Mouse (Mus musculus) forebrain, embryonic 14.5 days (tissue): ENCODE results near the gene Kcnd3. TPM values are rescaled to one million over a fixed set of nuclear protein-coding genes. Genes with fewer than 3 reads are reported as not detected.

ENCODE experiments used
- ATAC-seq: fragments of 200-750 bp; cut with Nextera tagmentation; 2 replicates; pipeline ENCODE4 v1.8.0; 2017; ENCODE audit warnings: mild to moderate bottlenecking, moderate library complexity
- DNase-seq: peaks from one replicate; pipeline ENCODE4 v3.0.0-alpha.2; 2015; ENCODE audit warnings: low spot score
- H3K27ac ChIP-seq: fragments of 300-500 bp; sonication (generic); 2 replicates; pipeline ENCODE4 v1.5.1; 2014; ENCODE audit warnings: low read depth, mild to moderate bottlenecking, control low read depth, low read length, moderate library complexity
- H3K27me3 ChIP-seq: fragments of 300-500 bp; sonication (generic); replicated peaks from 2 replicates; pipeline ENCODE4 v1.6.1; 2014; ENCODE audit warnings: low read length, control low read depth, mixed read lengths; ENCODE audit not compliant: control insufficient read depth, insufficient read depth
- H3K36me3 ChIP-seq: fragments of 300-500 bp; sonication (generic); 2 replicates; pipeline ENCODE4 v1.6.1; 2014; ENCODE audit warnings: low read length, control low read depth; ENCODE audit not compliant: control insufficient read depth, insufficient read depth
- H3K4me1 ChIP-seq: fragments of 300-500 bp; sonication (generic); 2 replicates; pipeline ENCODE4 v1.6.1; 2014; ENCODE audit warnings: antibody characterized with exemption, low read length, control low read depth; ENCODE audit not compliant: control insufficient read depth, insufficient read depth
- H3K4me2 ChIP-seq: fragments of 300-500 bp; sonication (generic); 2 replicates; pipeline ENCODE4 v1.6.1; 2014; ENCODE audit warnings: mild to moderate bottlenecking, control low read depth, low read length
- H3K4me3 ChIP-seq: fragments of 300-500 bp; sonication (generic); 2 replicates; pipeline ENCODE4 v1.5.1; 2014; ENCODE audit warnings: low read depth, low read length, control low read depth
- H3K9ac ChIP-seq: fragments of 300-500 bp; sonication (generic); 2 replicates; pipeline ENCODE4 v1.6.1; 2014; ENCODE audit warnings: mild to moderate bottlenecking, low read length, control low read depth, moderate library complexity
- H3K9me3 ChIP-seq: fragments of 300-500 bp; sonication (generic); replicated peaks from 2 replicates; pipeline ENCODE4 v1.6.1; 2016; ENCODE audit warnings: low read length, control low read depth, mixed read lengths; ENCODE audit not compliant: control insufficient read depth
- WGBS: fragments of 180-500 bp; shearing (Covaris S2); extraction: QIAGEN DNeasy Blood & Tissue Kit; methylation state at CpG from one replicate; pipeline ENCODE4 v1.1.7; 2014; 5-methylcytosine and 5-hydroxymethylcytosine counted together
- polyA plus RNA-seq: library from polyadenylated mRNA; unstranded; fragments of >200 nt; fragmentation: Nextera tagmentation; extraction: Ambion mirVana; gene quantifications from 2 replicates; pipeline ENCODE4 v1.2.1, GENCODE M21; 2014

The Kcnd3 gene
- polyA plus RNA-seq, 1 experiment from 2014 or later, result 6.3 TPM

- no peak overlapping the region for H3K4me3 ChIP-seq
Measured at GRCm38 (mm10) chr3:105591766-105592165, 139.6 kb downstream of the Kcnd3 start.

GRCm38 (mm10) chr3:105592246-105592645, 140.1 kb downstream of the Kcnd3 start:
- Histone ChIP-seq H3K27ac (no peak overlapping the region; the same call in 1 of the 2 replicates), H3K4me1 (peaks cover 14% of the 10 kb centered on the region), H3K9me3 (no peaks in the 10 kb centered on the region), H3K4me3 (no peak overlapping the region), H3K36me3 (no peaks in the 10 kb centered on the region), H3K4me2 (no peak overlapping the region), H3K27me3 (no peaks in the 10 kb centered on the region), H3K9ac (no peak overlapping the region)
- DNase-seq, result peak; percentile 29
- ATAC-seq, result no peak
- WGBS, result 64% methylated on average over 2 of the region's 2 CpGs

More at GRCm38 (mm10) chr3:105591766-105592165, 139.6 kb downstream of the Kcnd3 start:
- Histone ChIP-seq H3K4me1 (peaks cover 14% of the 10 kb centered on the region), H3K27ac (no peak overlapping the region; the same call in 1 of the 2 replicates), H3K27me3 (no peaks in the 10 kb centered on the region), H3K36me3 (no peaks in the 10 kb centered on the region), H3K4me2 (no peak overlapping the region), H3K9ac (no peak overlapping the region), H3K9me3 (no peaks in the 10 kb centered on the region)
- no peak for DNase-seq
- 93% methylated on average over 1 of the region's 1 CpGs for WGBS
- ATAC-seq, result no peak

DNA sequence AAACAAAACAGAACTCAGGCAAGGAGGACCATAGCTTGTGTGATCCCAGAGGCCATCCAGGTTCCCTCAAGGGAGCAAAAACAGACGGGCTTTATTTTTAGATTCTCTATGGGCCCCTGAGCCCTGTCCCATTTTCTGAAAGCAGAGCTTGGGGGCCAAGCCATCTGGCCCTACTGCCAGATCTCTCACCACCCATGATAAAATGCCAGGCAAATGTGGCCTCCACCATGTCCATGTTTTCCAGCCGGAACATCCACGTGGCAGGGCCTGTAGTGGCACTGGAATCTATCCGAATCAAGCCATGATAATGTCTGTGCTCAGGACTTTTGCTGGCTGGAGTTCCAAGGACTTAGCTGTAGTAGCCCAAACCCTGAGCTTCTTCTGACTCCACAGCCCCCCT, 148.4 kb downstream of the Kcnd3 start:
- H3K9me3 ChIP-seq, result no peaks in the 10 kb centered on the region
- no peak overlapping the region for H3K4me3 ChIP-seq
- ATAC-seq, result no peak
- no peak for DNase-seq
- H3K4me2 ChIP-seq, result no peak overlapping the region
- no peaks in the 10 kb centered on the region for H3K27me3 ChIP-seq
- no peak overlapping the region for H3K9ac ChIP-seq
- WGBS, result 89% methylated on average over 4 of the region's 4 CpGs
- H3K4me1 ChIP-seq, result no peaks in the 10 kb centered on the region
- no peaks in the 10 kb centered on the region for H3K36me3 ChIP-seq
- no peak overlapping the region for H3K27ac ChIP-seq

DNA sequence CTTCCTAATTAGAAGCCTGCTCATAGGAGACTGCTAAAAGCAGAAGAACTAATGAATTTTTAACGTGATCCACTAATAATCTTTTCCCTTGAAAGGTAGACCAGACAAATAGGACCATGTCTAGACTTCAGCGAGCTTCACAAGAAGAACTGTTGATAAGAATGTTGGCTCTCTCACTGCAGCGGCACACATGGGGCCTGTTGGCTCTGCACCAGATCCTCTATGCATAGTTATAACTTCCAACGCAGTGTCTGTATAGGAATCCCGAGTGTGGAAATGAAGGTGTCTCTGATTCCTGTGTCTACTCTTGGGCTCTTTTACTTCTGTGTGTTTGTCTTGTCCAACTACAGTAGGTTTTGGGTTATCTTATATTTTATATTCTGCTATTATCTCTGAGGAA, 150.8 kb downstream of the Kcnd3 start:
- ATAC-seq, result no peak
- 68% methylated on average over 5 of the region's 5 CpGs for WGBS

DNA sequence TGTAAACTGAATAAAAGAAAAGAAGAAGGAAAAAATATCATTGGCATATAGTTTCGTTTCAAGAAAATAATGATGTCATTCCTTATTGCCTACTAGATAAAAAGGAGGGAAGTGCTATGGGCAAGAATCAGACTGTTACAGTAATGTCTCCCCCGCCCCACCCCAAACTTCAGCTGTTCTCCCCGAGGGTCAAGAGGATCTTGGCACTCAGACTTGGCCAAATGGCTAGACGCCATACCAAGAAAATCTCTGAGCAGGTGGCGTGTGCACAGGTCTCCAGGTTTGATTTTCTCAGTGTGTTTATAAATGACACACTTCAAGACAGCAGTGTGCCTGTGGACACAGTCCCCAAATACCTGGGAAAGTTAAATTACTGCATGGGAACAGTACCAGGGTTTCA, 153.6 kb downstream of the Kcnd3 start:
- H3K4me3 ChIP-seq, result no peak overlapping the region
- no peak overlapping the region for H3K9ac ChIP-seq
- ATAC-seq (no peak), DNase-seq (no peak)
- no peak overlapping the region for H3K27ac ChIP-seq
- no peaks in the 10 kb centered on the region for H3K4me1 ChIP-seq
- H3K4me2 ChIP-seq, result no peak overlapping the region
- H3K27me3 ChIP-seq, result no peaks in the 10 kb centered on the region
- H3K36me3 ChIP-seq, result no peaks in the 10 kb centered on the region
- no peaks in the 10 kb centered on the region for H3K9me3 ChIP-seq
- 83% methylated on average over 5 of the region's 5 CpGs for WGBS

More for the DNA sequence above, 150.8 kb downstream of the Kcnd3 start:
- Histone ChIP-seq H3K27ac (no peak overlapping the region), H3K9ac (no peak overlapping the region), H3K27me3 (no peaks in the 10 kb centered on the region), H3K4me3 (no peak overlapping the region), H3K4me1 (no peaks in the 10 kb centered on the region), H3K9me3 (no peaks in the 10 kb centered on the region), H3K4me2 (no peak overlapping the region), H3K36me3 (no peaks in the 10 kb centered on the region)
- DNase-seq, result no peak

DNA sequence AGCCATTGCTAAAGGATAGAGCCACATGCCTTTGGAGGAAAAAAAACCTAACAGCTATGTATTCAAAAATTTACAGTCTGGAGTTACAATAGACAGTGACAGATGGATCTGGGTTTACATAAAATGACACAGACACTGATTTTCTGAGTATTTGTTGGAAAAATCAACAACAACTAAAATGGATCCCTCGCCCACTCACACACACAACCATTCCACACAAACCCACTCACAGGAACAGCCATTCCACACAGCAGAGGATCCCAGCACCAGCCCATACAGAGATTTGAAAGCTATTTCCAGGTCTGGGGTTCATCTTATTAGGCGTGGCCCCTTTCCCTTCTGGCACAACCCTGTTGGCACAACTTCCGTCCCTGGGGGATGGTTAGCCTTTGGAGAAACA, 156.7 kb downstream of the Kcnd3 start:
- no peak for ATAC-seq
- no peak for DNase-seq
- WGBS, result 91% methylated on average over 3 of the region's 3 CpGs

GRCm38 (mm10) chr3:105611531-105612422, 159.6 kb downstream of the Kcnd3 start:
- no peak overlapping the region for H3K4me2 ChIP-seq
- no peaks in the 10 kb centered on the region for H3K27me3 ChIP-seq
- ATAC-seq, result peak; percentile 42; the same call in 1 of the 2 replicates
- no peak overlapping the region for H3K4me3 ChIP-seq
- peak; percentile 23 for DNase-seq
- H3K36me3 ChIP-seq, result no peaks in the 10 kb centered on the region
- H3K4me1 ChIP-seq, result no peaks in the 10 kb centered on the region
- H3K9ac ChIP-seq, result no peak overlapping the region
- no peak overlapping the region for H3K27ac ChIP-seq
- H3K9me3 ChIP-seq, result no peaks in the 10 kb centered on the region
- WGBS, result 75% methylated on average over 7 of the region's 7 CpGs

More for the DNA sequence above, 156.7 kb downstream of the Kcnd3 start:
- H3K4me3 ChIP-seq, result no peak overlapping the region
- H3K27ac ChIP-seq, result no peak overlapping the region
- H3K4me2 ChIP-seq, result no peak overlapping the region
- H3K9me3 ChIP-seq, result no peaks in the 10 kb centered on the region
- H3K9ac ChIP-seq, result no peak overlapping the region
- H3K27me3 ChIP-seq, result no peaks in the 10 kb centered on the region
- H3K4me1 ChIP-seq, result no peaks in the 10 kb centered on the region
- H3K36me3 ChIP-seq, result no peaks in the 10 kb centered on the region

- Histone ChIP-seq H3K4me1 (no peaks in the 10 kb centered on the region), H3K4me2 (no peak overlapping the region), H3K36me3 (no peaks in the 10 kb centered on the region), H3K9ac (no peak overlapping the region), H3K27ac (no peak overlapping the region), H3K9me3 (no peaks in the 10 kb centered on the region), H3K27me3 (no peaks in the 10 kb centered on the region), H3K4me3 (no peak overlapping the region)
- whole genome bisulfite sequencing, result 80% methylated on average over 4 of the region's 4 CpGs
- ATAC-seq, result no peak
- DNase-seq, result no peak
Measured at GRCm38 (mm10) chr3:105612423-105612814, 160.3 kb downstream of the Kcnd3 start.
